Mouse (Mus musculus): ENCODE data around the gene Acss2. TPM values are rescaled to one million over a fixed set of nuclear protein-coding genes. Genes with fewer than 3 reads are reported as not detected.

The Acss2 gene
- polyA plus RNA-seq, 1 experiment from 2014 or later = 25.8 TPM

DNA sequence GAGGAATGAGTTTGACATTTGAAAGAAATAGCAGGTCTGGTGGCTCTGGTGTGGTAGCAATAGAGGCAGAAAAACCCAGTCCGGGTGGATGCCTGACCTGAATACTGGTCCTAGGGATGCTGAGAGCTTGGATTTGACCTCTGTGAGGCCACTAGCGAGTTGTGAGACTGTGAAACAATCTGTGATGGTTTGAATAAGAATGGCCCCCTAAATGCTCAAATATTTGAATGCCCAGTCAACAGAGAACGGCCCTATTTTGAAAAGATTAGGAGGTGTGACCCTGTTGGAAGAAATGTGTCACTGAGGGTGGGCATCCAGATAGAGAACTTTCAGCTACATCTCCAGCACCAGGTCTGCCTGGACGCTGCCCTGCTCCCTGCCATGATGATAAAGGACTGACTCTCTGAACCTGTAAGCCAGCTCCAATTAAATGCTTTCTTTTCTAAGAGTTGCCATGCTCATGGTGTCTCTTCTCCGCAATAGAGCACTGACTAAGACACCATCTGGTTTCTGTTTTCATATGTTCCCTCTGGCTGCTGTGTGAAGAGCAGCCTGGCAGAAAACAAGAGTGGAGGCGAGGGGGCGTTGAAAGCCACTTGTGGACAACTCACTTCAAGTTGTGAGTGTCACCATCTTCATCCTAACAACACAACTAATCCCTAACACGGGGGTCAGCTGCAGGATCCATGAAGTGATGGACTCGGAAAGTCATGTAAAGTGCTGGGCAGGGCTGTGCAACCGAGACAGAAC is 9.9 kb upstream of the Acss2 start:
- no peak overlapping the region for H3K4me2 ChIP-seq (ENCODE audit: low read depth, low read length)
- H3K4me1 ChIP-seq (ENCODE audit: control insufficient read depth, insufficient read depth, low read length) = no peaks in the 10 kb centered on the region
- ATAC-seq = no peak
- no peak overlapping the region for H3K4me3 ChIP-seq (ENCODE audit: low read length)
- WGBS = 79% methylated on average over 10 of the region's 10 CpGs
- no peak overlapping the region for H3K27ac ChIP-seq (ENCODE audit: low read length)
- H3K36me3 ChIP-seq (ENCODE audit: control insufficient read depth, insufficient read depth, low read length) = no peaks in the 10 kb centered on the region
- H3K9ac ChIP-seq (ENCODE audit: low read depth, low read length) = no peak overlapping the region
- H3K27me3 ChIP-seq (replicated peaks; ENCODE audit: control insufficient read depth, insufficient read depth, low read length) = no peaks in the 10 kb centered on the region
- no peaks in the 10 kb centered on the region for H3K9me3 ChIP-seq (ENCODE audit: control insufficient read depth, low read length)

DNA sequence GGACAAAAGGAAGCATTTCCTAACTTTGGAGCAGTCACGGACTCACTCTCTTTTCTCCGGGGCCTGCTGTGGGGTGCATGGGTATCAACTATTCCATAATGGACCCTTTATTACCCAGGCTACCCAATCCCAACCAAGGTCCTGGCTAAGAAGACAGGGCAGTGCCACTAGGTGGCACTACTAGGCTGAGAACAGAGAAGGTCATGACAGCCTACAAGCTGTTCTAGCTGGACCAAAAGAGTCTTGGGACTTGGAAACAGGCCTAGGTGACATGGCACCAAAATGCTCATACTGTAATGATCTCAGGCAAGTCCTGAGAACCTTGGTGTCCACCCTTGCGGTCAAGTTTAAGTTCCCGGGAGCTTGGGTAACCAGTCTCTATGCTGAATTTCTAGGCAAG is 5.3 kb upstream of the Acss2 start:
- no peak for ATAC-seq
- H3K36me3 ChIP-seq (ENCODE audit: control insufficient read depth, insufficient read depth, low read length) = no peaks in the 10 kb centered on the region

GRCm38 (mm10) chr2:155513543-155513942 is 4.2 kb upstream of the Acss2 start:
- Histone ChIP-seq H3K9ac (ENCODE audit: low read depth, low read length) (no peak overlapping the region), H3K27ac (ENCODE audit: low read length) (no peak overlapping the region), H3K36me3 (ENCODE audit: control insufficient read depth, insufficient read depth, low read length) (no peaks in the 10 kb centered on the region), H3K27me3 (replicated peaks; ENCODE audit: control insufficient read depth, insufficient read depth, low read length) (peaks cover 12% of the 10 kb centered on the region; the same call in 1 of the 2 replicates), H3K4me2 (ENCODE audit: low read depth, low read length) (no peak overlapping the region), H3K9me3 (ENCODE audit: control insufficient read depth, low read length) (no peaks in the 10 kb centered on the region), H3K4me3 (ENCODE audit: low read length) (no peak overlapping the region), H3K4me1 (ENCODE audit: control insufficient read depth, insufficient read depth, low read length) (peaks cover 11% of the 10 kb centered on the region)
- 55% methylated on average over 5 of the region's 5 CpGs for WGBS
- no peak for ATAC-seq

More for the DNA sequence above, 5.3 kb upstream of the Acss2 start:
- H3K4me2 ChIP-seq (ENCODE audit: low read depth, low read length) = no peak overlapping the region
- H3K4me1 ChIP-seq (ENCODE audit: control insufficient read depth, insufficient read depth, low read length) = peaks cover 11% of the 10 kb centered on the region
- H3K9ac ChIP-seq (ENCODE audit: low read depth, low read length) = no peak overlapping the region
- H3K9me3 ChIP-seq (ENCODE audit: control insufficient read depth, low read length) = no peaks in the 10 kb centered on the region
- peaks cover 12% of the 10 kb centered on the region; the same call in 1 of the 2 replicates for H3K27me3 ChIP-seq (replicated peaks; ENCODE audit: control insufficient read depth, insufficient read depth, low read length)
- WGBS = 58% methylated on average over 4 of the region's 4 CpGs
- H3K4me3 ChIP-seq (ENCODE audit: low read length) = no peak overlapping the region
- no peak overlapping the region for H3K27ac ChIP-seq (ENCODE audit: low read length)

- peaks cover 12% of the 10 kb centered on the region; the same call in 1 of the 2 replicates for H3K27me3 ChIP-seq (replicated peaks; ENCODE audit: control insufficient read depth, insufficient read depth, low read length)
- peaks cover 13% of the 10 kb centered on the region for H3K4me1 ChIP-seq (ENCODE audit: control insufficient read depth, insufficient read depth, low read length)
- no peaks in the 10 kb centered on the region for H3K36me3 ChIP-seq (ENCODE audit: control insufficient read depth, insufficient read depth, low read length)
- ATAC-seq = no peak
- peak overlapping the region; percentile 44 for H3K4me3 ChIP-seq (ENCODE audit: low read length)
- H3K9me3 ChIP-seq (ENCODE audit: control insufficient read depth, low read length) = no peaks in the 10 kb centered on the region
- WGBS = 2% methylated on average over 23 of the region's 23 CpGs
- peak overlapping the region; percentile 79 for H3K4me2 ChIP-seq (ENCODE audit: low read depth, low read length)
- no peak overlapping the region for H3K27ac ChIP-seq (ENCODE audit: low read length)
- H3K9ac ChIP-seq (ENCODE audit: low read depth, low read length) = peak overlapping the region; percentile 62
These were observed 3.1 kb upstream of the Acss2 start for GRCm38 (mm10) chr2:155514666-155515065.

DNA sequence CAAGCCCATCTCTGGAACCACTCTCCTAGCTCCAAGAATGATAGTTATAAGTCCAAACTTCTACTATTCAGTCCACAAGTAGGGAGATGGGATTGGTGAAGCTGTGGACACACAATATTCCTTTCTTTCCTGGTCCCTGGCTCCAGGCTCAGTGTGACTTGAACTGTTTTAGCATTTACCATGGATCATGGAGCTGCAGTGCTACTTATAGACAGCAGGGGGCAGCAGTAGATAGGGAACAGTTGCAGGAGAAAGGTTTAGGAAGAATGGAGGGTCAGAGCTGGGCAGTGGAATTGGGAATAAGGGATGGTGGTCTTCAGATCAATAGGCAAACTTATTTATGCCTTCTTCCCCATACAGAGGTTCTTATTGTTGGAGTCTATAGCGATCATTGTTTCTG is 1.8 kb upstream of the Acss2 start:
- no peak for ATAC-seq
- H3K9me3 ChIP-seq (ENCODE audit: control insufficient read depth, low read length) = no peaks in the 10 kb centered on the region
- WGBS = 3% methylated on average over 1 of the region's 1 CpGs
- H3K36me3 ChIP-seq (ENCODE audit: control insufficient read depth, insufficient read depth, low read length) = no peaks in the 10 kb centered on the region
- H3K4me2 ChIP-seq (ENCODE audit: low read depth, low read length) = no peak overlapping the region
- no peak overlapping the region for H3K4me3 ChIP-seq (ENCODE audit: low read length)
- H3K9ac ChIP-seq (ENCODE audit: low read depth, low read length) = no peak overlapping the region
- peaks cover 13% of the 10 kb centered on the region for H3K4me1 ChIP-seq (ENCODE audit: control insufficient read depth, insufficient read depth, low read length)
- H3K27ac ChIP-seq (ENCODE audit: low read length) = no peak overlapping the region
- peaks cover 12% of the 10 kb centered on the region; the same call in 1 of the 2 replicates for H3K27me3 ChIP-seq (replicated peaks; ENCODE audit: control insufficient read depth, insufficient read depth, low read length)

DNA sequence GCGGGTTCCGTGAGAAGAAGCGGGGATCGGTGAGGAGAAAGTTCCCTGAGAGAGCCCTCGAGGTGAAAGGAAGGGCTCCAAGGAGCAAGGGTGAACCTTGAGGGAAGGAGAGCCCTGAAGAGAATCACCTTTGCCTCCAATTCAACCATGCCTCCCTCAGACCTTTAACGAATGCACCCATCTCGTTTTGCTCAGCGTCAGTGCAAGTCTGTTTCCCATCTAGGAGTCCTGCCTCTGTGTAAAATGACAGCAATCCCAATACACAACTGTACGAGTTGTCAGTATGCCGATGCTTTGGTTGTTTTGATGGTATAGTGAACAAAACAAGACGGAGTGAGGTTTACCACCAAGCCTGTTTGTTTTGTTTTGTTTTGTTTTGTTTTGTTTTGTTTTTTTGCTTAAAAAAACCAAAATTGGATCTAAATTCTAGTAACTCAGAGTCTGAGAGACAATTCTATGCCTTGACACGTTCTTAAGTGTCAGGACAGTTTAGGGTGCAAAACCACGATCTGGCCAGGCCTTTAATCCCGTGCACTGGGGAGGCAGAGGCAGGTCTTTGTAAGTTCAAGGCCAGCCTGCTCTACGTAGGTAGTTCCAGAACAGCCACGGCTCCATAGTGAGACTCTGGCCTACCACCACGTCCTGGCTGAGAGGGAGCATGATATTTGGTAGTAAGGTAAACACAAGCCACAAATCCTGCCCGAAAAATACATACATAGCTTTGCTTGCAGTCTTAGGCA is 953 bp downstream of the Acss2 start:
- WGBS = 25% methylated on average over 18 of the region's 18 CpGs
- H3K36me3 ChIP-seq (ENCODE audit: control insufficient read depth, insufficient read depth, low read length) = no peaks in the 10 kb centered on the region
- H3K4me1 ChIP-seq (ENCODE audit: control insufficient read depth, insufficient read depth, low read length) = peaks cover 13% of the 10 kb centered on the region
- H3K27ac ChIP-seq (ENCODE audit: low read length) = no peak overlapping the region; the same call in 1 of the 2 replicates
- H3K4me2 ChIP-seq (ENCODE audit: low read depth, low read length) = peak overlapping the region; percentile 85
- peak overlapping the region; percentile 73 for H3K9ac ChIP-seq (ENCODE audit: low read depth, low read length)
- H3K27me3 ChIP-seq (replicated peaks; ENCODE audit: control insufficient read depth, insufficient read depth, low read length) = peaks cover 12% of the 10 kb centered on the region; the same call in 1 of the 2 replicates
- H3K9me3 ChIP-seq (ENCODE audit: control insufficient read depth, low read length) = no peaks in the 10 kb centered on the region
- H3K4me3 ChIP-seq (ENCODE audit: low read length) = peak overlapping the region; percentile 83
- ATAC-seq = no peak

- WGBS = 62% methylated on average over 5 of the region's 5 CpGs
- no peak overlapping the region for H3K4me2 ChIP-seq (ENCODE audit: low read depth, low read length)
- no peak overlapping the region for H3K4me3 ChIP-seq (ENCODE audit: low read length)
- no peak overlapping the region for H3K27ac ChIP-seq (ENCODE audit: low read length)
- no peak for ATAC-seq
- no peaks in the 10 kb centered on the region for H3K27me3 ChIP-seq (replicated peaks; ENCODE audit: control insufficient read depth, insufficient read depth, low read length)
- H3K4me1 ChIP-seq (ENCODE audit: control insufficient read depth, insufficient read depth, low read length) = 0 out of 2 replicates have a peak, but pooled peaks cover 2% of the 10 kb centered on the region
- H3K36me3 ChIP-seq (ENCODE audit: control insufficient read depth, insufficient read depth, low read length) = no peaks in the 10 kb centered on the region
- no peaks in the 10 kb centered on the region for H3K9me3 ChIP-seq (ENCODE audit: control insufficient read depth, low read length)
- no peak overlapping the region for H3K9ac ChIP-seq (ENCODE audit: low read depth, low read length)
These were observed 6.0 kb downstream of the Acss2 start for GRCm38 (mm10) chr2:155523706-155524105.

GRCm38 (mm10) chr2:155524378-155524777 is 6.6 kb downstream of the Acss2 start:
- Histone ChIP-seq H3K36me3 (ENCODE audit: control insufficient read depth, insufficient read depth, low read length) (no peaks in the 10 kb centered on the region), H3K4me2 (ENCODE audit: low read depth, low read length) (no peak overlapping the region), H3K4me3 (ENCODE audit: low read length) (no peak overlapping the region), H3K9ac (ENCODE audit: low read depth, low read length) (no peak overlapping the region), H3K4me1 (ENCODE audit: control insufficient read depth, insufficient read depth, low read length) (no peaks in the 10 kb centered on the region), H3K27ac (ENCODE audit: low read length) (no peak overlapping the region), H3K9me3 (ENCODE audit: control insufficient read depth, low read length) (no peaks in the 10 kb centered on the region), H3K27me3 (replicated peaks; ENCODE audit: control insufficient read depth, insufficient read depth, low read length) (no peaks in the 10 kb centered on the region)
- 48% methylated on average over 1 of the region's 1 CpGs for WGBS
- ATAC-seq = no peak

DNA sequence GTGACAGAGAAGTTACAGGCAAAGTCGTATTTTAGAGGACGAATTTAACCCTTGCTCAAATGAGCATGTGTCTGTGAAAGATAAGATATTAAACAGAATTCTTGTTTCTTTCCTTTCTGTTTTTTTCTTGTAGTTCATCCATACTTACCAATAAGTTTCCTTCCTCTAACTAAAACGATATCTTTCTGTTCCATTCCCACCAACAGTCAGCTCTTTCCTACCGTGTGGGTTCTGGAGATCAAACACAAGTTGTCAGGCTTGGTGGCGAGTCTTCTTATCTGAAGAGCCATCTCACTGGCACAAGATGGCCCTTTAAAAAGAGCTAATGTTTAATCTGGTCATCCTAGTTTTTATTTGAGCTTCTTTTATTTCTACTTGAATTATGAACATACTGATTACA is 9.6 kb downstream of the Acss2 start:
- ATAC-seq = no peak
- no peak overlapping the region for H3K4me2 ChIP-seq (ENCODE audit: low read depth, low read length)
- no peaks in the 10 kb centered on the region for H3K9me3 ChIP-seq (ENCODE audit: control insufficient read depth, low read length)
- no peak overlapping the region for H3K4me3 ChIP-seq (ENCODE audit: low read length)
- H3K9ac ChIP-seq (ENCODE audit: low read depth, low read length) = no peak overlapping the region
- H3K36me3 ChIP-seq (ENCODE audit: control insufficient read depth, insufficient read depth, low read length) = no peaks in the 10 kb centered on the region
- H3K4me1 ChIP-seq (ENCODE audit: control insufficient read depth, insufficient read depth, low read length) = no peaks in the 10 kb centered on the region
- 60% methylated on average over 5 of the region's 5 CpGs for WGBS
- H3K27ac ChIP-seq (ENCODE audit: low read length) = no peak overlapping the region
- H3K27me3 ChIP-seq (replicated peaks; ENCODE audit: control insufficient read depth, insufficient read depth, low read length) = no peaks in the 10 kb centered on the region

Data from intestine, embryonic 16.5 days (tissue).